Mouse (Mus musculus) stomach, embryonic 14.5 days (tissue): ENCODE measurements at regions not wholly inside any gene's neighbourhood (a gene's known extent, or its start where the extent isn't known, plus 50 kb on each side); places are given as distances from the start of the nearest gene placed in this dataset.

Experiments
- ATAC-seq: fragments of 200-750 bp; cut with Nextera tagmentation; 2 replicates; pipeline ENCODE4 v1.8.0; 2017; ENCODE audit warnings: low read depth, moderate TSS enrichment; ENCODE audit not compliant: insufficient number of reproducible peaks, insufficient read depth, low FRiP score
- H3K27ac ChIP-seq: fragments of 300-500 bp; sonication (generic); 2 replicates; pipeline ENCODE4 v1.5.1; 2014; ENCODE audit warnings: mild to moderate bottlenecking, low read length, moderate library complexity, mixed read lengths
- H3K27me3 ChIP-seq: fragments of 300-500 bp; sonication (generic); 2 replicates; pipeline ENCODE4 v1.6.1; 2014; ENCODE audit warnings: low read length, control low read depth, mixed read lengths; ENCODE audit not compliant: control insufficient read depth, insufficient read depth
- H3K36me3 ChIP-seq: fragments of 300-500 bp; sonication (generic); 2 replicates; pipeline ENCODE4 v1.6.1; 2014; ENCODE audit warnings: mild to moderate bottlenecking, control low read depth, low read length, moderate library complexity, mixed read lengths; ENCODE audit not compliant: control insufficient read depth, insufficient read depth
- H3K4me1 ChIP-seq: fragments of 300-500 bp; sonication (generic); 2 replicates; pipeline ENCODE4 v1.6.1; 2014; ENCODE audit warnings: low read length, control low read depth, mixed read lengths; ENCODE audit not compliant: control insufficient read depth, insufficient read depth
- H3K4me2 ChIP-seq: fragments of 300-500 bp; sonication (generic); replicated peaks from 2 replicates; pipeline ENCODE4 v1.6.1; 2014; ENCODE audit warnings: low read depth, low read length, control low read depth
- H3K4me3 ChIP-seq: fragments of 300-500 bp; sonication (generic); 2 replicates; pipeline ENCODE4 v1.5.1; 2014; ENCODE audit warnings: low read depth, low read length, control low read depth
- H3K9ac ChIP-seq: fragments of 300-500 bp; sonication (generic); replicated peaks from 2 replicates; pipeline ENCODE4 v1.6.1; 2014; ENCODE audit warnings: low read depth, mild to moderate bottlenecking, control low read depth, low read length, moderate library complexity, mixed read lengths
- H3K9me3 ChIP-seq: fragments of 300-500 bp; sonication (generic); 2 replicates; pipeline ENCODE4 v1.6.1; 2016; ENCODE audit warnings: low read depth, low read length, control low read depth; ENCODE audit not compliant: control insufficient read depth
- WGBS: fragments of 180-500 bp; shearing (Covaris S2); extraction: QIAGEN DNeasy Blood & Tissue Kit; methylation state at CpG from one replicate; pipeline ENCODE4 v1.1.7; 2014; 5-methylcytosine and 5-hydroxymethylcytosine counted together

DNA sequence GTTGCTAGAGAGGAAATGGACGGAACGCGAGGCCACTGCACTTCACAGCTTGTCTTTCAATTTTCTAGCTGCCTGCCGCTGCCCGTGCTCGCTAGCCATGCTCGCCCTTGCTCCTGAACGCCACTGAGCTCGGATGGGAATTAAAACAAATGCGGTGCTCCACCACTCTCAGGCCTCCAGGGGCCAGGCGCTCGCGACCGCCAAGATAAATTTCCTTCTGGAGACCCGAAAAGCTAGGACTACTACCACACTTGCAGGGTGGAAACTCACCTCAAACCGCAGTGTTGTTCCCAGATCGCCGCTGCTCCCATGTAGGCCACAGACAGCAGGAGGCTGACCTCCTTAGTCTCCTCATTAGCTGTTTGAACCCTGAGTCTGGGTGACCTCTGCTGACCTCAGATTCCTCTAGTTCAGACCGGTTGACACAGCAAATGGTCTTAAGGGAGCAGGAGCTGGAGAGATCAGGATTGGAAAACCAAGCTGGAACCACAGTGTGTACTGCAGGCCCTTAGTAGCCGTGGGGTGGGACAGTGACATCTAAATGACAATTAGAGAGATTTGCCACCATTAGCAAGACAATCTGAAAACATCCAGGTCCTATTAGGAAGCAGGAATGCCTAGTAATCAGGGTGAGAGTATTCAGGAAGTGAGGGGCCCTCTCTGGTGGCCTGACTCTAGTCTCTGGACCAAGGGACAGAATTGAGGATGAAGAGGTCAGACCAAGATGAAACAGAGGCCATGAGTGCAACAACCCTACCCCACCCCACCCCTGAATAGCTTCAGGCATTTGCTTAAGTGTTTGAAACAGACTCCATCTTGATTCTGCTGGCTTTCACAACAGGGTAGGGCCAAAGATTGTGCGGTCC lies 94.1 kb downstream of the Fam53a start:
- H3K36me3 ChIP-seq: no peaks in the 10 kb centered on the region
- no peak overlapping the region for H3K27ac ChIP-seq
- H3K9ac ChIP-seq: no peak overlapping the region
- no peak for ATAC-seq
- H3K4me2 ChIP-seq: peak overlapping the region; percentile 28; the same call in 1 of the 2 replicates
- 13% methylated on average over 21 of the region's 21 CpGs for WGBS
- H3K9me3 ChIP-seq: no peaks in the 10 kb centered on the region
- H3K27me3 ChIP-seq: peaks cover 6% of the 10 kb centered on the region; the same call in 1 of the 2 replicates
- H3K4me1 ChIP-seq: no peaks in the 10 kb centered on the region
- H3K4me3 ChIP-seq: no peak overlapping the region

DNA sequence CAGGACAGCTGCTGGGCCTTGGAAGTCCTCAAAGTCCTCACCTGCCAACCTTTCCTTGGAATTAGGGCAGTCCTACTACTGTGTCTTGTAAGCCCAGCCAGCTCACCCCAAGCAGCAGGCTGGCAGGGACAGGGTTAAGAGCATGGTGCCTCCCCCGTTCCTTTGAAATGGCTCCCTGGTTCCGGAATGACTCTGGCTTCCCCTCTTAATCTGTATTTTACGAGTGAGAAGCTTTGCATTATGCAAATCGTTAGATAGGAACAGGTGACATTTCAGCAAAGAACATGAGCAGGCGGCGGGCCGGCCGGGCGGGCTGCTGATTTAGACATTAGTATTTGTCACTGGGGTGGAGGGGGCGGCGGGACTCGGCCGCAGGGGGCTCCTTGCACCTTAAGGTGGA lies 95.1 kb downstream of the Fam53a start:
- H3K9me3 ChIP-seq: no peaks in the 10 kb centered on the region
- no peak overlapping the region for H3K9ac ChIP-seq
- H3K4me3 ChIP-seq: no peak overlapping the region
- H3K27me3 ChIP-seq: peaks cover 6% of the 10 kb centered on the region; the same call in 1 of the 2 replicates
- ATAC-seq: no peak
- peak overlapping the region; percentile 28 for H3K4me2 ChIP-seq
- 8% methylated on average over 13 of the region's 13 CpGs for WGBS
- H3K27ac ChIP-seq: no peak overlapping the region
- no peaks in the 10 kb centered on the region for H3K36me3 ChIP-seq
- peaks cover 5% of the 10 kb centered on the region; the same call in 1 of the 2 replicates for H3K4me1 ChIP-seq

DNA sequence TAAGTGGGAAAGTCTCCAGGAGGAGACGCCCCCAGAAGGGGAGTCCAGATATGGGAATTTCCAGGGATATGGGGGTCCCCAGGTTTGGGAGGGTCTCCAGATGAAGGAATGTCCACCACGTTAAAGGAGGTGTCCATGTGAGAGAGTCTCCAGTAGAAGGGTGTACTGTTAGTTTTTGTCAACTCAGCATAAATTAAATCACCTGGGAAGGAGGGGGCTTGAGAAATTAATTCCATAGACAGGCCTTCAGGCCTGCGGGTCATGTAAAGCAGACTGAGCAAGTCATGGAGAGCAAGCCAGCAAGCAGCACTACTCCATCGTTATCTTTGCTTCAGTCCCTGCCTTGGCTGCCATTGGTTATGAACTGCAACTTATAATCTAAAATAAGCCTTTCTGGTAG lies 96.2 kb downstream of the Fam53a start:
- Histone ChIP-seq H3K36me3 (no peaks in the 10 kb centered on the region), H3K4me3 (no peak overlapping the region), H3K27ac (no peak overlapping the region), H3K4me1 (peaks cover 5% of the 10 kb centered on the region; the same call in 1 of the 2 replicates), H3K4me2 (no peak overlapping the region), H3K27me3 (peaks cover 6% of the 10 kb centered on the region; the same call in 1 of the 2 replicates), H3K9me3 (no peaks in the 10 kb centered on the region), H3K9ac (no peak overlapping the region)
- 95% methylated on average over 4 of the region's 4 CpGs for WGBS
- ATAC-seq: no peak

GRCm38 (mm10) chr5:33531263-33531662 lies 97.5 kb upstream of the Nkx1-1 start:
- no peak for ATAC-seq
- H3K27ac ChIP-seq: no peak overlapping the region
- peaks cover 6% of the 10 kb centered on the region; the same call in 1 of the 2 replicates for H3K27me3 ChIP-seq
- no peak overlapping the region for H3K9ac ChIP-seq
- H3K4me2 ChIP-seq: no peak overlapping the region
- no peaks in the 10 kb centered on the region for H3K9me3 ChIP-seq
- no peaks in the 10 kb centered on the region for H3K36me3 ChIP-seq
- no peak overlapping the region for H3K4me3 ChIP-seq
- 100% methylated on average over 1 of the region's 1 CpGs for WGBS
- peaks cover 5% of the 10 kb centered on the region; the same call in 1 of the 2 replicates for H3K4me1 ChIP-seq

- H3K27ac ChIP-seq: no peak overlapping the region
- WGBS: 16% methylated on average over 12 of the region's 13 CpGs
These were observed 96.0 kb upstream of the Nkx1-1 start for GRCm38 (mm10) chr5:33529771-33530170.

GRCm38 (mm10) chr5:33528971-33529670 lies 95.3 kb upstream of the Nkx1-1 start:
- no peaks in the 10 kb centered on the region for H3K9me3 ChIP-seq
- ATAC-seq: no peak
- no peak overlapping the region for H3K27ac ChIP-seq
- H3K4me1 ChIP-seq: peaks cover 5% of the 10 kb centered on the region; the same call in 1 of the 2 replicates
- H3K27me3 ChIP-seq: no peaks in the 10 kb centered on the region
- H3K4me2 ChIP-seq: no peak overlapping the region
- no peak overlapping the region for H3K9ac ChIP-seq
- H3K4me3 ChIP-seq: no peak overlapping the region
- H3K36me3 ChIP-seq: no peaks in the 10 kb centered on the region
- WGBS: 37% methylated on average over 14 of the region's 14 CpGs

More at GRCm38 (mm10) chr5:33529771-33530170, 96.0 kb upstream of the Nkx1-1 start:
- peaks cover under 1% of the 10 kb centered on the region; the same call in 1 of the 2 replicates for H3K27me3 ChIP-seq
- no peaks in the 10 kb centered on the region for H3K36me3 ChIP-seq
- H3K4me1 ChIP-seq: peaks cover 5% of the 10 kb centered on the region; the same call in 1 of the 2 replicates
- peak; percentile 42; the same call in 1 of the 2 replicates for ATAC-seq
- H3K4me2 ChIP-seq: no peak overlapping the region
- H3K9me3 ChIP-seq: no peaks in the 10 kb centered on the region
- no peak overlapping the region for H3K4me3 ChIP-seq
- no peak overlapping the region for H3K9ac ChIP-seq

- no peak overlapping the region for H3K27ac ChIP-seq
- no peaks in the 10 kb centered on the region for H3K9me3 ChIP-seq
- ATAC-seq: no peak
- no peaks in the 10 kb centered on the region for H3K36me3 ChIP-seq
- H3K9ac ChIP-seq: no peak overlapping the region
- no peak overlapping the region for H3K4me2 ChIP-seq
- no peak overlapping the region for H3K4me3 ChIP-seq
- WGBS: 63% methylated on average over 10 of the region's 10 CpGs
- H3K4me1 ChIP-seq: peaks cover 5% of the 10 kb centered on the region; the same call in 1 of the 2 replicates
- no peaks in the 10 kb centered on the region for H3K27me3 ChIP-seq
These were observed 94.0 kb upstream of the Nkx1-1 start for GRCm38 (mm10) chr5:33527750-33528149.

- H3K4me2 ChIP-seq: no peak overlapping the region
- no peak overlapping the region for H3K9ac ChIP-seq
- 87% methylated on average over 8 of the region's 8 CpGs for WGBS
- H3K27ac ChIP-seq: no peak overlapping the region
- H3K27me3 ChIP-seq: no peaks in the 10 kb centered on the region
- H3K9me3 ChIP-seq: no peaks in the 10 kb centered on the region
- H3K36me3 ChIP-seq: no peaks in the 10 kb centered on the region
- no peak for ATAC-seq
- H3K4me1 ChIP-seq: peaks cover 5% of the 10 kb centered on the region; the same call in 1 of the 2 replicates
- no peak overlapping the region for H3K4me3 ChIP-seq
These were observed 93.5 kb upstream of the Nkx1-1 start for GRCm38 (mm10) chr5:33527316-33527715.
